ENCODE assay signal across 21 mouse cellular contexts in genomic region chr5:127609191-127609714, GRCm38 (mm10). TPM values are rescaled to one million over a fixed set of nuclear protein-coding genes. Genes with fewer than 3 reads are reported as not detected.
A peak's percentile ranks its signal among the peaks of the same experiment; 100 is the strongest.
DNase-seq lines count a peak whose midpoint lies in the region; ATAC-seq lines count a peak whose summit lies in the region.
"Had no signal": no experiment of that assay in that cellular context is flagged by ENCODE, and none has a peak within 500 bp of the region (broad histone marks: within the 10 kb centered on the region; RNA-seq: fewer than 3 reads in every experiment).

No protein-coding gene starts in this region.

- no peak overlapping the region for H3K4me3 ChIP-seq in embryonic facial prominence, embryonic 13.5 days
- no peak overlapping the region for H3K4me3 ChIP-seq in embryonic facial prominence, embryonic 10.5 days
- no peak overlapping the region for H3K4me3 ChIP-seq in heart, embryonic 14.5 days (ENCODE audit: control insufficient read depth in 1 of 2, insufficient read depth in 1 of 2, low read depth in 1 of 2, low read length in 2 of 2)
- peak overlapping the region; percentile 54 for H3K4me3 ChIP-seq in megakaryocyte, embryonic 14.5 days (replicated peaks)
- no peak overlapping the region for H3K4me3 ChIP-seq in stomach, embryonic 16.5 days (replicated peaks; ENCODE audit: low read length)
- H3K4me3 ChIP-seq: embryonic facial prominence, embryonic 12.5 days; lung, embryonic 15.5 days; midbrain, embryonic 10.5 days had no signal

- H3K9me3 ChIP-seq in embryonic facial prominence, embryonic 13.5 days: no peaks in the 10 kb centered on the region
- H3K9me3 ChIP-seq in embryonic facial prominence, embryonic 10.5 days: no peaks in the 10 kb centered on the region
- no peaks in the 10 kb centered on the region for H3K9me3 ChIP-seq in heart, embryonic 14.5 days (ENCODE audit: control insufficient read depth, low read length)
- H3K9me3 ChIP-seq in megakaryocyte, embryonic 14.5 days: no peaks in the 10 kb centered on the region
- no peaks in the 10 kb centered on the region for H3K9me3 ChIP-seq in stomach, embryonic 16.5 days (replicated peaks; ENCODE audit: control insufficient read depth, low read length)
- H3K9me3 ChIP-seq: embryonic facial prominence, embryonic 12.5 days; G1E; lung, embryonic 15.5 days; midbrain, embryonic 10.5 days had no signal

- peaks cover 21% of the 10 kb centered on the region for H3K4me1 ChIP-seq in embryonic facial prominence, embryonic 13.5 days
- H3K4me1 ChIP-seq in embryonic facial prominence, embryonic 10.5 days: 0 out of 2 replicates have a peak, but pooled peaks cover 6% of the 10 kb centered on the region
- H3K4me1 ChIP-seq in heart, embryonic 14.5 days (ENCODE audit: control insufficient read depth in 2 of 2, insufficient read depth in 2 of 2, low read length in 2 of 2): peaks cover 19 to 46% of the 10 kb centered on the region in 2 experiments
- H3K4me1 ChIP-seq in megakaryocyte, embryonic 14.5 days: peaks cover 72% of the 10 kb centered on the region
- peaks cover 14% of the 10 kb centered on the region for H3K4me1 ChIP-seq in stomach, embryonic 16.5 days (ENCODE audit: control insufficient read depth, insufficient read depth, low read length)
- H3K4me1 ChIP-seq: embryonic facial prominence, embryonic 12.5 days had no signal

- H3K4me2 ChIP-seq in embryonic facial prominence, embryonic 13.5 days: no peak overlapping the region
- H3K4me2 ChIP-seq in heart, embryonic 14.5 days (ENCODE audit: low read length): peak overlapping the region; percentile 40
- H3K4me2 ChIP-seq in stomach, embryonic 16.5 days (ENCODE audit: low read depth, low read length): no peak overlapping the region
- H3K4me2 ChIP-seq: embryonic facial prominence, embryonic 12.5 days; lung, embryonic 15.5 days had no signal

- no peak overlapping the region for H3K27ac ChIP-seq in embryonic facial prominence, embryonic 13.5 days
- no peak overlapping the region for H3K27ac ChIP-seq in embryonic facial prominence, embryonic 10.5 days (replicated peaks)
- peak overlapping the region; percentile 21 to 61; a peak in 2 of 4 replicates for H3K27ac ChIP-seq in heart, embryonic 14.5 days (replicated peaks in 1 of 2; ENCODE audit: control insufficient read depth in 1 of 2, insufficient read depth in 1 of 2, low read depth in 2 of 2, low read length in 2 of 2)
- H3K27ac ChIP-seq in stomach, embryonic 16.5 days (ENCODE audit: low read length): no peak overlapping the region
- H3K27ac ChIP-seq: embryonic facial prominence, embryonic 12.5 days; hindbrain, postnatal 0 days; lung, embryonic 15.5 days; midbrain, embryonic 10.5 days had no signal

- ATAC-seq in embryonic facial prominence, embryonic 13.5 days (ENCODE audit: insufficient number of reproducible peaks, insufficient read depth, low FRiP score, low TSS enrichment, low read depth): no peak
- ATAC-seq in heart, embryonic 14.5 days (ENCODE audit: insufficient number of reproducible peaks, insufficient read depth, low FRiP score, low read depth): peak; percentile 59; the same call in 1 of the 2 replicates
- no peak for ATAC-seq in megakaryocyte, adult 5-6 weeks (ENCODE audit: poor library complexity, severe bottlenecking)
- ATAC-seq in stomach, embryonic 16.5 days (ENCODE audit: insufficient read depth, low FRiP score): peak; percentile 46; the same call in 1 of the 2 replicates
- ATAC-seq: CD4-positive, CD25-positive, alpha-beta regulatory T cell, adult 4 months; forebrain, postnatal 0 days; hindbrain, postnatal 0 days had no signal

- H3K9ac ChIP-seq in embryonic facial prominence, embryonic 13.5 days: 0 out of 2 replicates have a peak overlapping the region, but pooled peaks have one; percentile 21
- no peak overlapping the region for H3K9ac ChIP-seq in heart, embryonic 14.5 days (ENCODE audit: low read length)
- no peak overlapping the region for H3K9ac ChIP-seq in stomach, embryonic 16.5 days (ENCODE audit: low read length)
- H3K9ac ChIP-seq: embryonic facial prominence, embryonic 12.5 days; forebrain, postnatal 0 days; lung, embryonic 15.5 days had no signal

- H3K27me3 ChIP-seq in embryonic facial prominence, embryonic 13.5 days: no peaks in the 10 kb centered on the region
- H3K27me3 ChIP-seq in embryonic facial prominence, embryonic 10.5 days (replicated peaks; ENCODE audit: low read depth, poor library complexity, severe bottlenecking): no peaks in the 10 kb centered on the region
- no peaks in the 10 kb centered on the region for H3K27me3 ChIP-seq in heart, embryonic 14.5 days (ENCODE audit: control insufficient read depth, insufficient read depth, low read length)
- no peaks in the 10 kb centered on the region for H3K27me3 ChIP-seq in megakaryocyte, embryonic 14.5 days (replicated peaks)
- H3K27me3 ChIP-seq in stomach, embryonic 16.5 days (ENCODE audit: control insufficient read depth, insufficient read depth, low read length): no peaks in the 10 kb centered on the region
- H3K27me3 ChIP-seq: embryonic facial prominence, embryonic 12.5 days; lung, embryonic 15.5 days had no signal

- 83% methylated on average over 7 of the region's 7 CpGs for WGBS in embryonic facial prominence, embryonic 13.5 days
- 90% methylated on average over 7 of the region's 7 CpGs for WGBS in embryonic facial prominence, embryonic 10.5 days
- 37% methylated on average over 7 of the region's 7 CpGs for WGBS in heart, embryonic 14.5 days
- WGBS in stomach, embryonic 16.5 days: 74% methylated on average over 7 of the region's 7 CpGs

- peaks cover 45% of the 10 kb centered on the region for H3K36me3 ChIP-seq in embryonic facial prominence, embryonic 13.5 days
- H3K36me3 ChIP-seq in embryonic facial prominence, embryonic 10.5 days (replicated peaks): peaks cover 51% of the 10 kb centered on the region
- peaks cover 42% of the 10 kb centered on the region for H3K36me3 ChIP-seq in heart, embryonic 14.5 days (ENCODE audit: control insufficient read depth, insufficient read depth, low read length)
- H3K36me3 ChIP-seq in megakaryocyte, embryonic 14.5 days (replicated peaks; ENCODE audit: low read length): peaks cover 60% of the 10 kb centered on the region
- 0 out of 2 replicates have a peak, but pooled peaks cover 8% of the 10 kb centered on the region for H3K36me3 ChIP-seq in stomach, embryonic 16.5 days (ENCODE audit: control insufficient read depth, insufficient read depth, low read length)

- DNase-seq in embryonic facial prominence, embryonic 10.5 days (ENCODE audit: low spot score): no peak
- no peak for DNase-seq in heart, adult 8-10 months (ENCODE audit: low spot score)
- DNase-seq in frontal cortex, postnatal 10 days (ENCODE audit: low spot score in 2 of 2): no peak
- DNase-seq: cerebellum, postnatal 36 days; forebrain, postnatal 0 days; gastrocnemius, postnatal 10 days; kidney, adult 8-10 months; kidney, postnatal 4 days; liver; right cerebral cortex, postnatal 25 days had no signal

RNA-seq across cellular contexts. Expression of gene Glt1d1, which starts 22.8 kb away (rescaled TPM):
- 0.91 and 1.0 TPM in 2 replicates for polyA plus RNA-seq in embryonic facial prominence, embryonic 13.5 days (2015; fragmentation: Nextera tagmentation; extraction: Ambion mirVana)
- 1.3 and 1.8 TPM in 2 replicates for polyA plus RNA-seq in embryonic facial prominence, embryonic 10.5 days (2016; fragmentation: Nextera tagmentation; extraction: Ambion mirVana)
- not detected in 2 replicates for polyA plus RNA-seq in heart, embryonic 14.5 days (2014; fragmentation: Nextera tagmentation; extraction: Ambion mirVana)
- total RNA-seq in heart, adult 8-10 months (2022): not detected
- polyA plus RNA-seq in megakaryocyte, embryonic 14.5 days (2012; ENCODE audit: insufficient read depth, low replicate concordance): 0.17 TPM in 1 of 2 replicates, not detected in the other
- 0.45 and 1.2 TPM in 2 replicates for total RNA-seq in megakaryocyte, adult 5-6 weeks (2015)
- 1.7 and 4.1 TPM in 2 replicates for total RNA-seq in megakaryocyte, adult 5-6 weeks (2017)
- 0.27 and 0.75 TPM in 2 replicates for polyA plus RNA-seq in stomach, embryonic 16.5 days (2015; fragmentation: Nextera tagmentation; extraction: Ambion mirVana)
- polyA plus RNA-seq: CD4-positive, CD25-positive, alpha-beta regulatory T cell, adult 4 months; G1E had no signal

RNA-seq across cellular contexts. Expression of gene Slc15a4, which starts 23.4 kb away (rescaled TPM):
- polyA plus RNA-seq in embryonic facial prominence, embryonic 13.5 days (2015; fragmentation: Nextera tagmentation; extraction: Ambion mirVana): 22.5 and 22.8 TPM in 2 replicates
- 25.1 and 27.5 TPM in 2 replicates for polyA plus RNA-seq in embryonic facial prominence, embryonic 10.5 days (2016; fragmentation: Nextera tagmentation; extraction: Ambion mirVana)
- 14.2 and 14.8 TPM in 2 replicates for polyA plus RNA-seq in heart, embryonic 14.5 days (2014; fragmentation: Nextera tagmentation; extraction: Ambion mirVana)
- 10 to 100 TPM; 10.9 to 17.4 (median 13.9) TPM for total RNA-seq in heart, adult 8-10 months (2022)
- polyA plus RNA-seq in megakaryocyte, embryonic 14.5 days (2012; ENCODE audit: insufficient read depth, low replicate concordance): 7.9 and 11.9 TPM in 2 replicates
- 39.6 and 48.4 TPM in 2 replicates for total RNA-seq in megakaryocyte, adult 5-6 weeks (2015)
- 65.4 and 292 TPM in 2 replicates for total RNA-seq in megakaryocyte, adult 5-6 weeks (2017)
- polyA plus RNA-seq in stomach, embryonic 16.5 days (2015; fragmentation: Nextera tagmentation; extraction: Ambion mirVana): 13.9 and 15.3 TPM in 2 replicates

Comparison
In these comparisons a context has a peak if more than half of its experiments do, and no peak if none do; other contexts are left out.
1. ATAC-seq: peak in heart, embryonic 14.5 days (single experiment) and stomach, embryonic 16.5 days (single experiment); none in embryonic facial prominence, embryonic 13.5 days (single experiment) and megakaryocyte, adult 5-6 weeks (single experiment).
2. H3K27ac ChIP-seq: peak in heart, embryonic 14.5 days (2 of 2); none in embryonic facial prominence, embryonic 13.5 days (single experiment), embryonic facial prominence, embryonic 10.5 days (single experiment) and stomach, embryonic 16.5 days (single experiment).